Mouse (Mus musculus): ENCODE measurements around the gene Agbl2.
A peak's percentile ranks its signal among the peaks of the same experiment; 100 is the strongest.
"Not testable (repeated sequence)": the region's sequence is repeated elsewhere in the genome, so short reads cannot be mapped to it uniquely, and the experiment has no call there.

The Agbl2 gene

GRCm38 (mm10) chr2:90815266-90815665 lies 32.7 kb downstream of the Agbl2 start:
- no peak for DNase-seq (ENCODE audit: low read depth, low spot score)

DNA sequence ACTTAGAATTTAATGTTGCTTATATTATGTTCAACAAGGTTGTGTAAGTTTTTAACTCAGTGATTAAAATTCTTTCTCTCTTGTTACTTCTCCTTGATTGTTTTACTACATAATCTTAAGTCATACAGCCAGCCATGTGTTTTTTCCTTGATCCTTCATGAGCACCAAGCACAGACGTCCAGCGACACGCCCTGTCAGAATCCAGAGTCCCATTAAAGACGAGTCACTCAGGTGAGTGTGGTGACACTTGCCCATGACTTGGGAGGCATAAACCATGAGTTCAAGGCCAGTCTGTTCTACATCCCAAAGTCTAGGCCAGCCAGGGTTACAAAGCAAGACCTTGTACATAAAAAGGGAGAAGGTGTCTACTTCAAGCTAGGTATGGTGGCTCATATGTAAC lies 33.6 kb downstream of the Agbl2 start:
- no peak for DNase-seq (ENCODE audit: low read depth, low spot score)

DNA sequence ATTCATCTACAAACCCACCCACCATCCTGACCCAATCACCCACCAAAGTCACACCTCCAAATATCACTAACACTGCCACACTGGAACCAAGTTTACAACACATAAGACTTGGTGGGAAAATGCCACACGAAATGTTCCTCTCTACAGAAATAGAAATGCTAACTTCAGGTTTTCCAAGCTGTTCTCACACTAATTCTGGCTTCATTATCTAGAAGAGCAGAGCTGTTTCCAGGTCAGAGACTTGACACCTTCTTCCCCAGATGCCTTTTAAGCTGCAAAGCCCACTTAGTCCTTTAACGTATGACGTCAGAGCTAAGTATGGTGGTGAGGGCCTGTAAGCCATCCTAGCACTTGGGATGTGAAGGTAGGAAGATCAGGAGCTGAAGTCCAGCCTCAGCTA lies 36.2 kb downstream of the Agbl2 start:
- no peak for DNase-seq (ENCODE audit: low read depth, low spot score)

DNA sequence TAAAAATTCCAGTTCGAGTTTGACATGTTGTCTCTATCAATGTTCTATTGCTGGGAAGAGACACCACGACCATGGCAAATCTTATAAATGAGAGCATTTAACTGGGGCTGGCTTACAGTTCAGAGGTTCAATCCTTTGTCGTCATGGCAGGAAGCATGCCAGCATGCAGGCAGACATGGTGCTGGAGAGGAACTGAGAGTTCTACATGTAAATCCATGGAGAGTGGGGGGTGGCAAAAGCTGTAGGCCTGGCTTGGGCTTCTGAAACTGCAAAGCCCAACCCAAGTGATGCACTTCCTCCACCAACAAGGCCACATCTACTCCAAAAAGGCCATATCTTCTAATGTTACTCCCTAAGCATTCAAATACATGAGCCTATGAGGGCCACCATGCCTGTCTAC lies 38.4 kb downstream of the Agbl2 start:
- DNase-seq (ENCODE audit: low read depth, low spot score): no peak

DNA sequence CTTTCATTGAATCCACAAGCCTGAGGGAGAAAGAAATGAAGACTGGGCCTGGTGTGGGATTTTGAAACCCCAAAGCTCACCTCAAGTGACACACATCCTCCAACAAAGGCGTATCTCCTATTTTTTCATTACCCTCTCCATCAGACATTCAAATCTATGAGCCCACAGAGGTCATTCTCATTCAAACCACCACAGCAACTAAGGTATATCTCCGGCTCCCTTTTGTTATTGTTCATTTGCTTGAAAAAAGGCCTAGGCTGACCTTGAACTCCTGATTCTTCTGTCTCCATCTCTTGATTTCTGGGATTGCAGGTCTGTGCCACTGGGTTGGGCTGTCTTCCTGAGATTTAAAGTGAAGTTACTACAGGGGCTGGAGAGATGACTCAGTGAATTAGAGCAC lies 40.5 kb downstream of the Agbl2 start:
- peak; percentile 71 for DNase-seq (ENCODE audit: low read depth, low spot score)

DNA sequence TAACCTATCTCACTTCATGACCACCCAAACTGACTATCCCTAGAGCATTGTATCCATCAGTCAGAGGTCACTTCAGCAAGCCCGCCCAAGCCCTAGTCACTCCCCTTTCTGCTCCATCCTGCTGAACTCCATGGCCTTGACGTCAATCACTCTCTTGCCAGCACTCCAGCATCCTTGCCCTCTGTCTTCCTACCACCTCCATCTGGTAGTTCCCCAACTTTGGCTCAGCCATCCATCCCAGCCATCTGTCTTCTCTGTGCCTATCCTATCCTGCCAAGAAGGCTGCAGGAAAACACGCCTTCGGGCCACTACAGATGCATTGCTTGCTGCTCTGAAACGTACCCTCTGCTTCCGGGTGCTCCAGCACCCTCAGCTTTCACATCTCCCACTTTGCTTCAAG lies 41.3 kb downstream of the Agbl2 start:
- peak; percentile 51 for DNase-seq (ENCODE audit: low read depth, low spot score)

GRCm38 (mm10) chr2:90824528-90824927 lies 42.0 kb downstream of the Agbl2 start:
- DNase-seq (ENCODE audit: low read depth, low spot score): not testable (repeated sequence)

- DNase-seq (ENCODE audit: low read depth, low spot score): no peak
Observed at GRCm38 (mm10) chr2:90825515-90826172, 43.1 kb downstream of the Agbl2 start.

GRCm38 (mm10) chr2:90828739-90829138 lies 46.2 kb downstream of the Agbl2 start:
- DNase-seq (ENCODE audit: low read depth, low spot score): no peak

GRCm38 (mm10) chr2:90833502-90833901 lies 51.0 kb downstream of the Agbl2 start:
- DNase-seq (ENCODE audit: low read depth, low spot score): no peak

GRCm38 (mm10) chr2:90838621-90839020 lies 56.1 kb downstream of the Agbl2 start:
- DNase-seq (ENCODE audit: low read depth, low spot score): no peak

GRCm38 (mm10) chr2:90843666-90844065 lies 61.1 kb downstream of the Agbl2 start:
- DNase-seq (ENCODE audit: low read depth, low spot score): no peak

- DNase-seq (ENCODE audit: low read depth, low spot score): no peak
Observed at GRCm38 (mm10) chr2:90844262-90844661, 61.7 kb downstream of the Agbl2 start.

DNA sequence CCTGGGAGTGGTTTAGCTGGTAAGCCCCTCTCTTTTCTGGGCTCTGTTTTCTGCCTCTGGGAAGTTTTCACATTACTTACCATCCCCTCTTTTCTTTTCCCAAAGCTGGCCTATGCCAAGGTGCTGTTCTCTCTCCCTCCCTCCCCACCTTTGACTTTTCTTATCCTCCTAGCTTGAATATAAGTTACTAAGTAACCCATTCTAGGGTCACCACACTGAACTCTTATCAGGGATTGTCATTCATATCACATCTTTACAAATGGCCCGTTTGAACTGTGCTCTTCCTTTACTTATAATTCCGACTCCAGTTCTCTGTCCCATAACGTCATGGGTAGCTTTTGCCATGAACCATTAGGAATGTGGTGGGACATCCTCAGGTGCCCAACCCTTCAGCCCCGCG lies 62.7 kb downstream of the Agbl2 start:
- no peak for DNase-seq (ENCODE audit: low read depth, low spot score)

- DNase-seq (ENCODE audit: low read depth, low spot score): no peak
Observed at GRCm38 (mm10) chr2:90846171-90846570, 63.6 kb downstream of the Agbl2 start.

DNA sequence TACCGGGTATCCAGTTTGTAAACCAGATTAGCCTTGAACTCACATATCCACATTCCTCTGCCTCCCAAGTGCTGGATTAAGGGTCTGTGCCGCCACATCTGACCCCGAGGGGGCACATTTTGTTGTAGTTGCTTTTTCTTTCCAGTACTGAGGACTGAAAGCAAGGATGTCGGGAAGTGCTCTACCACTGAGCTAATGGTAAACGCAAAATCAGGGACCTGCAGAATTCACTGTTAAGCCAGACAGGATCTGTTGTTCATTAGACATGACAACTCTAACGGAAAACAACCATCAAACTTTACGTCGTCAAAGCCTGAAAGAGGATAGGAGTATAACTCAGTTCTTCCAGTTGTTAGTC lies 64.0 kb downstream of the Agbl2 start:
- no peak for DNase-seq (ENCODE audit: low read depth, low spot score)

GRCm38 (mm10) chr2:90846955-90847680 lies 64.6 kb downstream of the Agbl2 start, which contains the start of gene Mtch2:
Gene Mtch2, plus strand, starts transcription at chr2:90847155.
- DNase-seq (ENCODE audit: low read depth, low spot score): peak; percentile 99

- DNase-seq (ENCODE audit: low read depth, low spot score): no peak
Observed at GRCm38 (mm10) chr2:90847681-90848050, 65.1 kb downstream of the Agbl2 start.

GRCm38 (mm10) chr2:90848331-90848730 lies 65.8 kb downstream of the Agbl2 start:
- no peak for DNase-seq (ENCODE audit: low read depth, low spot score)

GRCm38 (mm10) chr2:90850401-90850800 lies 67.9 kb downstream of the Agbl2 start:
- DNase-seq (ENCODE audit: low read depth, low spot score): no peak

GRCm38 (mm10) chr2:90861486-90861885 lies 79.0 kb downstream of the Agbl2 start:
- DNase-seq (ENCODE audit: low read depth, low spot score): no peak

GRCm38 (mm10) chr2:90864184-90864583 lies 81.7 kb downstream of the Agbl2 start:
- no peak for DNase-seq (ENCODE audit: low read depth, low spot score)

DNA sequence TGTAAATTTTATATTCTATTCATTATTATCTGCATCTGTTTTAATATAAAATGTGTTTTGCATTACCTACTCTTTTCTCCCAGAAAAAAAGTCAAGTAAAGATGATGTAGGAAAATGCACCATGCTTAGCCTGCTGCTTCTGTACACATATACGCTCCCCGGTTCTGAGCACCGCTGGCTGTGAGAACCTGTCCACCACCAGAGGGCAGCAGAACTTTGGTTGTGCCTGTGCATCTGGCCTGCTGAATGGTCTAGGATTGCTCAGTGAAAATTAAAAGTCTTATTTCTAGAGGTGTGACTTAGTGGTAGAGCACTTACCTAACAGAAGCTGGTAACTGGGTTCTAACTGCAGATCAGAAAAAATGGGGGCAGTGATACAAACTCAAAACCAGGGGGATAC lies 84.0 kb downstream of the Agbl2 start:
- DNase-seq (ENCODE audit: low read depth, low spot score): peak; percentile 79
